Mouse (Mus musculus): ENCODE measurements around the gene Krt12.

DNA sequence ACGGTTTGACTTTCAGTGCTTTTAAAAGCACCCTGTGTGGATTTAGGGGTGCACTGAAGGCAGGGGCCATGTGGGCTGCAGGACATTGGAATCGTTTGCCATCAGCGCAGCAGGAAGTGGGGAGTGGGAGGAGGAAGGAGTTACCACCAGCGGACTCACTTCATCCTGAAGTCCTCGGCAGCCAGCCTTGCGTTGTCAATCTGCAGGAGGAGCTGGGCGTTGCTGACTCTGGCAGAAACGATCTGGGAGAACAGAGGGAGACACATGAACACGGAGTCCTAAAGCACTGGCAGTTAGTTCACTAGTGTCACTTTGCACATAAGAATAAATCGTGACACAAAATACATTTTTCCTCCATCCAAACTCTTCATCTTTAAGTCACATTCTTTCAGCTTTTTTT lies 1.5 kb downstream of the Krt12 start:
- TF ChIP-seq CTCF (IDR thresholded peaks at IDR 0.05; ENCODE audit: low read depth, low read length): no peak
- TF ChIP-seq POLR2A (IDR thresholded peaks at IDR 0.05; ENCODE audit: extremely low read depth, insufficient read depth, low read length): no peak

Measured in liver, adult 2 months (tissue).